ENCODE assay signal across 17 mouse cellular contexts in genomic region chr6:7876836-7877235, GRCm38 (mm10).
"Had no signal": no experiment of that assay in that cellular context is flagged by ENCODE, and none has a peak within 500 bp of the region (broad histone marks: within the 10 kb centered on the region; RNA-seq: fewer than 3 reads in every experiment).

No protein-coding gene starts in this region.

- H3K36me3 ChIP-seq: midbrain, embryonic 13.5 days; midbrain, embryonic 15.5 days; neural tube, embryonic 12.5 days; stomach, embryonic 15.5 days had no signal

- H3K4me1 ChIP-seq: lung, embryonic 15.5 days; megakaryocyte, embryonic 14.5 days; midbrain, embryonic 13.5 days; midbrain, embryonic 15.5 days; neural tube, embryonic 12.5 days; stomach, embryonic 15.5 days had no signal

- H3K9me3 ChIP-seq: lung, embryonic 15.5 days; megakaryocyte, embryonic 14.5 days; midbrain, embryonic 13.5 days; midbrain, embryonic 15.5 days; neural tube, embryonic 12.5 days; stomach, embryonic 15.5 days had no signal

- H3K9ac ChIP-seq: lung, embryonic 15.5 days; midbrain, embryonic 13.5 days; midbrain, embryonic 15.5 days; neural tube, embryonic 12.5 days; stomach, embryonic 15.5 days had no signal

- DNase-seq: lung, adult 2 months; lung, postnatal 14 days; lung, postnatal 36 days; right cerebral cortex, postnatal 14 days; thymus, adult 2 months; thymus, postnatal 25 days; thymus, postnatal 4 days had no signal

- H3K27ac ChIP-seq: lung, embryonic 15.5 days; macrophage; midbrain, embryonic 13.5 days; midbrain, embryonic 15.5 days; neural tube, embryonic 12.5 days; stomach, embryonic 15.5 days; stomach, postnatal 0 days had no signal

- H3K4me3 ChIP-seq: lung, embryonic 15.5 days; megakaryocyte, embryonic 14.5 days; midbrain, embryonic 13.5 days; midbrain, embryonic 15.5 days; neural tube, embryonic 12.5 days; stomach, embryonic 15.5 days had no signal

- H3K4me2 ChIP-seq: lung, embryonic 15.5 days; midbrain, embryonic 11.5 days; midbrain, embryonic 13.5 days; midbrain, embryonic 15.5 days; neural tube, embryonic 12.5 days; stomach, embryonic 15.5 days had no signal

- ATAC-seq: lung, postnatal 0 days; midbrain, embryonic 13.5 days; midbrain, embryonic 15.5 days had no signal

- H3K27me3 ChIP-seq: lung, embryonic 15.5 days; megakaryocyte, embryonic 14.5 days; midbrain, embryonic 13.5 days; midbrain, embryonic 15.5 days; neural tube, embryonic 12.5 days; stomach, embryonic 15.5 days had no signal
